Mouse (Mus musculus) kidney, embryonic 14.5 days (tissue): ENCODE measurements around the gene Hpse. TPM values are rescaled to one million over a fixed set of nuclear protein-coding genes. Genes with fewer than 3 reads are reported as not detected.

Experiments used
- ATAC-seq: fragments of 200-750 bp; cut with Nextera tagmentation; 2 replicates; pipeline ENCODE4 v1.8.0; 2017; ENCODE audit warnings: moderate number of reproducible peaks, mild to moderate bottlenecking, moderate TSS enrichment, moderate library complexity; ENCODE audit not compliant: low FRiP score, low TSS enrichment
- H3K27ac ChIP-seq: fragments of 300-500 bp; sonication (generic); 2 replicates; pipeline ENCODE4 v1.5.1; 2014; ENCODE audit warnings: low read depth, mild to moderate bottlenecking, low read length, moderate library complexity, mixed read lengths
- H3K27me3 ChIP-seq: fragments of 300-500 bp; sonication (generic); 2 replicates; pipeline ENCODE4 v1.6.1; 2014; ENCODE audit warnings: mild to moderate bottlenecking, low read length; ENCODE audit not compliant: control insufficient read depth, insufficient read depth
- H3K36me3 ChIP-seq: fragments of 300-500 bp; sonication (generic); 2 replicates; pipeline ENCODE4 v1.6.1; 2014; ENCODE audit warnings: low read length, mixed read lengths; ENCODE audit not compliant: control insufficient read depth, insufficient read depth
- H3K4me1 ChIP-seq: fragments of 300-500 bp; sonication (generic); 2 replicates; pipeline ENCODE4 v1.6.1; 2014; ENCODE audit warnings: low read length, mixed read lengths; ENCODE audit not compliant: control insufficient read depth, insufficient read depth
- H3K4me2 ChIP-seq: fragments of 300-500 bp; sonication (generic); replicated peaks from 2 replicates; pipeline ENCODE4 v1.6.1; 2014; ENCODE audit warnings: low read depth, mild to moderate bottlenecking, low read length
- H3K4me3 ChIP-seq: fragments of 300-500 bp; sonication (generic); 2 replicates; pipeline ENCODE4 v1.5.1; 2014; ENCODE audit warnings: mild to moderate bottlenecking, low read length
- H3K9ac ChIP-seq: fragments of 300-500 bp; sonication (generic); 2 replicates; pipeline ENCODE4 v1.6.1; 2014; ENCODE audit warnings: low read depth, mild to moderate bottlenecking, low read length, moderate library complexity
- H3K9me3 ChIP-seq: fragments of 300-500 bp; sonication (generic); 2 replicates; pipeline ENCODE4 v1.6.1; 2016; ENCODE audit warnings: low read length; ENCODE audit not compliant: control insufficient read depth
- WGBS: fragments of 180-500 bp; shearing (Covaris S2); extraction: QIAGEN DNeasy Blood & Tissue Kit; methylation state at CpG from one replicate; pipeline ENCODE4 v1.1.7; 2014; 5-methylcytosine and 5-hydroxymethylcytosine counted together
- polyA plus RNA-seq: library from polyadenylated mRNA; unstranded; fragments of >200 nt; fragmentation: Nextera tagmentation; extraction: Ambion mirVana; gene quantifications from 2 replicates; pipeline ENCODE4 v1.2.1, GENCODE M21; 2014

Hpse gene
- polyA plus RNA-seq, 1 experiment from 2014 or later, result 3.5 TPM

- H3K36me3 ChIP-seq, result no peaks in the 10 kb centered on the region
- H3K4me2 ChIP-seq, result no peak overlapping the region
- H3K27me3 ChIP-seq, result no peaks in the 10 kb centered on the region
- H3K9ac ChIP-seq, result no peak overlapping the region
- no peak overlapping the region for H3K27ac ChIP-seq
- no peaks in the 10 kb centered on the region for H3K4me1 ChIP-seq
- H3K4me3 ChIP-seq, result no peak overlapping the region
- ATAC-seq, result no peak
- WGBS, result 87% methylated on average over 8 of the region's 8 CpGs
- H3K9me3 ChIP-seq, result peaks cover 4% of the 10 kb centered on the region; the same call in 1 of the 2 replicates
Measured at GRCm38 (mm10) chr5:100738802-100739201, 19.3 kb upstream of the Hpse start.

- Histone ChIP-seq H3K36me3 (no peaks in the 10 kb centered on the region), H3K4me1 (no peaks in the 10 kb centered on the region), H3K9ac (no peak overlapping the region), H3K4me3 (no peak overlapping the region), H3K27ac (no peak overlapping the region), H3K4me2 (no peak overlapping the region), H3K27me3 (no peaks in the 10 kb centered on the region), H3K9me3 (peaks cover 4% of the 10 kb centered on the region; the same call in 1 of the 2 replicates)
- ATAC-seq, result no peak
- WGBS, result 89% methylated on average over 8 of the region's 8 CpGs
Measured at GRCm38 (mm10) chr5:100736919-100737318, 17.4 kb upstream of the Hpse start.

GRCm38 (mm10) chr5:100734535-100734934 is 15.0 kb upstream of the Hpse start:
- Histone ChIP-seq H3K27me3 (no peaks in the 10 kb centered on the region), H3K4me3 (no peak overlapping the region), H3K27ac (no peak overlapping the region), H3K9ac (no peak overlapping the region), H3K4me2 (no peak overlapping the region), H3K4me1 (no peaks in the 10 kb centered on the region), H3K36me3 (no peaks in the 10 kb centered on the region), H3K9me3 (peaks cover 4% of the 10 kb centered on the region; the same call in 1 of the 2 replicates)
- 87% methylated on average over 4 of the region's 4 CpGs for WGBS
- no peak for ATAC-seq

- 87% methylated on average over 13 of the region's 13 CpGs for WGBS
- ATAC-seq, result no peak
- H3K9me3 ChIP-seq, result no peaks in the 10 kb centered on the region
Measured at GRCm38 (mm10) chr5:100728757-100729156, 9.2 kb upstream of the Hpse start.

GRCm38 (mm10) chr5:100726001-100726400 is 6.5 kb upstream of the Hpse start:
- Histone ChIP-seq H3K27me3 (no peaks in the 10 kb centered on the region), H3K4me1 (no peaks in the 10 kb centered on the region), H3K4me3 (no peak overlapping the region), H3K27ac (no peak overlapping the region), H3K36me3 (no peaks in the 10 kb centered on the region), H3K9ac (no peak overlapping the region), H3K9me3 (no peaks in the 10 kb centered on the region), H3K4me2 (no peak overlapping the region)
- WGBS, result 80% methylated on average over 4 of the region's 4 CpGs
- ATAC-seq, result no peak

More at GRCm38 (mm10) chr5:100728757-100729156, 9.2 kb upstream of the Hpse start:
- Histone ChIP-seq H3K9ac (no peak overlapping the region), H3K4me2 (no peak overlapping the region), H3K27me3 (no peaks in the 10 kb centered on the region), H3K4me3 (no peak overlapping the region), H3K27ac (no peak overlapping the region), H3K4me1 (no peaks in the 10 kb centered on the region), H3K36me3 (no peaks in the 10 kb centered on the region)

- WGBS, result 96% methylated on average over 15 of the region's 15 CpGs
- no peaks in the 10 kb centered on the region for H3K9me3 ChIP-seq
- H3K4me3 ChIP-seq, result no peak overlapping the region
- no peak overlapping the region for H3K9ac ChIP-seq
- H3K36me3 ChIP-seq, result no peaks in the 10 kb centered on the region
- no peaks in the 10 kb centered on the region for H3K27me3 ChIP-seq
- peaks cover 6% of the 10 kb centered on the region; the same call in 1 of the 2 replicates for H3K4me1 ChIP-seq
- no peak overlapping the region for H3K27ac ChIP-seq
- no peak for ATAC-seq
- H3K4me2 ChIP-seq, result no peak overlapping the region
Measured at GRCm38 (mm10) chr5:100716762-100717161, 2.8 kb downstream of the Hpse start.

GRCm38 (mm10) chr5:100711219-100711618 is 8.3 kb downstream of the Hpse start:
- Histone ChIP-seq H3K27ac (no peak overlapping the region), H3K36me3 (no peaks in the 10 kb centered on the region)

GRCm38 (mm10) chr5:100710012-100710411 is 9.5 kb downstream of the Hpse start:
- Histone ChIP-seq H3K4me3 (no peak overlapping the region), H3K4me2 (no peak overlapping the region), H3K9me3 (no peaks in the 10 kb centered on the region), H3K27ac (no peak overlapping the region), H3K9ac (no peak overlapping the region), H3K4me1 (no peaks in the 10 kb centered on the region), H3K27me3 (no peaks in the 10 kb centered on the region), H3K36me3 (no peaks in the 10 kb centered on the region)
- 65% methylated on average over 2 of the region's 2 CpGs for WGBS
- ATAC-seq, result no peak

More at GRCm38 (mm10) chr5:100711219-100711618, 8.3 kb downstream of the Hpse start:
- no peak for ATAC-seq
- no peaks in the 10 kb centered on the region for H3K9me3 ChIP-seq
- WGBS, result 93% methylated on average over 6 of the region's 6 CpGs
- H3K9ac ChIP-seq, result no peak overlapping the region
- no peak overlapping the region for H3K4me3 ChIP-seq
- no peak overlapping the region for H3K4me2 ChIP-seq
- H3K4me1 ChIP-seq, result no peaks in the 10 kb centered on the region
- no peaks in the 10 kb centered on the region for H3K27me3 ChIP-seq

- Histone ChIP-seq H3K27me3 (no peaks in the 10 kb centered on the region), H3K9ac (no peak overlapping the region), H3K9me3 (no peaks in the 10 kb centered on the region; the same call in 1 of the 2 replicates), H3K4me3 (no peak overlapping the region), H3K27ac (no peak overlapping the region), H3K36me3 (no peaks in the 10 kb centered on the region), H3K4me2 (no peak overlapping the region), H3K4me1 (no peaks in the 10 kb centered on the region)
- WGBS, result 89% methylated on average over 6 of the region's 6 CpGs
- ATAC-seq, result no peak
Measured at GRCm38 (mm10) chr5:100709035-100709434, 10.5 kb downstream of the Hpse start.
